Mouse (Mus musculus): ENCODE measurements around the gene Gm14325. TPM values are rescaled to one million over a fixed set of nuclear protein-coding genes. Genes with fewer than 3 reads are reported as not detected.
A peak's percentile ranks its signal among the peaks of the same experiment; 100 is the strongest.
"Not testable (repeated sequence)": the region's sequence is repeated elsewhere in the genome, so short reads cannot be mapped to it uniquely, and the experiment has no call there.

Gm14325 gene
- polyA plus RNA-seq (2014; fragmentation: Nextera tagmentation; extraction: Ambion mirVana), result 38.7 and 42.9 TPM in 2 replicates

GRCm38 (mm10) chr2:177839901-177840663 lies at the start of gene Gm14325:
Gm14325 (minus strand) TSS chr2:177840336.
- H3K4me3 ChIP-seq (replicated peaks; ENCODE audit: low read length), result peak within 1 kb of the TSS; percentile 32
- not testable (repeated sequence) for H3K4me1 ChIP-seq (replicated peaks; ENCODE audit: control insufficient read depth, insufficient read depth, low read length); H3K27me3 ChIP-seq (ENCODE audit: control insufficient read depth, insufficient read depth, low read length); H3K27ac ChIP-seq; ATAC-seq (ENCODE audit: low FRiP score); H3K9me3 ChIP-seq (ENCODE audit: control insufficient read depth, low read length); H3K36me3 ChIP-seq (replicated peaks; ENCODE audit: control insufficient read depth, insufficient read depth)
- H3K9ac ChIP-seq, result peak within 1 kb of the TSS; percentile 34; the same call in 1 of the 2 replicates
- H3K4me2 ChIP-seq (replicated peaks), result peak within 1 kb of the TSS; percentile 48
- 2% methylated on average over 13 of the region's 21 CpGs for WGBS
- DNase-seq (ENCODE audit: low spot score), result peak; percentile 73

- not testable (repeated sequence) for H3K27ac ChIP-seq; H3K4me2 ChIP-seq (replicated peaks); DNase-seq (ENCODE audit: low spot score); H3K4me1 ChIP-seq (replicated peaks; ENCODE audit: control insufficient read depth, insufficient read depth, low read length); H3K9ac ChIP-seq; H3K4me3 ChIP-seq (replicated peaks; ENCODE audit: low read length); H3K27me3 ChIP-seq (ENCODE audit: control insufficient read depth, insufficient read depth, low read length); ATAC-seq (ENCODE audit: low FRiP score); H3K9me3 ChIP-seq (ENCODE audit: control insufficient read depth, low read length); H3K36me3 ChIP-seq (replicated peaks; ENCODE audit: control insufficient read depth, insufficient read depth)
- 90% methylated on average over 14 of the region's 14 CpGs for WGBS
Observed at GRCm38 (mm10) chr2:177887743-177888142, 47.6 kb upstream of the Gm14325 start.

GRCm38 (mm10) chr2:177862254-177862653 lies 22.1 kb upstream of the Gm14325 start:
- DNase-seq (ENCODE audit: low spot score); H3K9me3 ChIP-seq (ENCODE audit: control insufficient read depth, low read length); ATAC-seq (ENCODE audit: low FRiP score); H3K27ac ChIP-seq; H3K4me1 ChIP-seq (replicated peaks; ENCODE audit: control insufficient read depth, insufficient read depth, low read length); H3K27me3 ChIP-seq (ENCODE audit: control insufficient read depth, insufficient read depth, low read length); H3K36me3 ChIP-seq (replicated peaks; ENCODE audit: control insufficient read depth, insufficient read depth); H3K4me3 ChIP-seq (replicated peaks; ENCODE audit: low read length); H3K4me2 ChIP-seq (replicated peaks); H3K9ac ChIP-seq: not testable (repeated sequence)
- WGBS, result 83% methylated on average over 2 of the region's 2 CpGs

- H3K4me2 ChIP-seq (replicated peaks); H3K9ac ChIP-seq; DNase-seq (ENCODE audit: low spot score); H3K4me3 ChIP-seq (replicated peaks; ENCODE audit: low read length); ATAC-seq (ENCODE audit: low FRiP score); H3K36me3 ChIP-seq (replicated peaks; ENCODE audit: control insufficient read depth, insufficient read depth); H3K27me3 ChIP-seq (ENCODE audit: control insufficient read depth, insufficient read depth, low read length); H3K4me1 ChIP-seq (replicated peaks; ENCODE audit: control insufficient read depth, insufficient read depth, low read length); H3K9me3 ChIP-seq (ENCODE audit: control insufficient read depth, low read length); H3K27ac ChIP-seq: not testable (repeated sequence)
- 90% methylated on average over 1 of the region's 1 CpGs for WGBS
Observed at GRCm38 (mm10) chr2:177843666-177844065, 3.5 kb upstream of the Gm14325 start.

- H3K27me3 ChIP-seq (ENCODE audit: control insufficient read depth, insufficient read depth, low read length); H3K36me3 ChIP-seq (replicated peaks; ENCODE audit: control insufficient read depth, insufficient read depth); H3K4me2 ChIP-seq (replicated peaks); H3K9me3 ChIP-seq (ENCODE audit: control insufficient read depth, low read length); H3K4me1 ChIP-seq (replicated peaks; ENCODE audit: control insufficient read depth, insufficient read depth, low read length); H3K27ac ChIP-seq; DNase-seq (ENCODE audit: low spot score); H3K4me3 ChIP-seq (replicated peaks; ENCODE audit: low read length); ATAC-seq (ENCODE audit: low FRiP score); H3K9ac ChIP-seq: not testable (repeated sequence)
Observed at GRCm38 (mm10) chr2:177836756-177837155, 3.4 kb downstream of the Gm14325 start.

- not testable (repeated sequence) for H3K36me3 ChIP-seq (replicated peaks; ENCODE audit: control insufficient read depth, insufficient read depth); DNase-seq (ENCODE audit: low spot score); H3K9ac ChIP-seq; H3K27ac ChIP-seq; ATAC-seq (ENCODE audit: low FRiP score); H3K4me2 ChIP-seq (replicated peaks); H3K4me3 ChIP-seq (replicated peaks; ENCODE audit: low read length); H3K4me1 ChIP-seq (replicated peaks; ENCODE audit: control insufficient read depth, insufficient read depth, low read length); H3K9me3 ChIP-seq (ENCODE audit: control insufficient read depth, low read length); H3K27me3 ChIP-seq (ENCODE audit: control insufficient read depth, insufficient read depth, low read length)
- WGBS, result 78% methylated on average over 5 of the region's 5 CpGs
Observed at GRCm38 (mm10) chr2:177835733-177836536, 4.2 kb downstream of the Gm14325 start.

GRCm38 (mm10) chr2:177821952-177822351 lies 18.2 kb downstream of the Gm14325 start:
- H3K4me1 ChIP-seq (replicated peaks; ENCODE audit: control insufficient read depth, insufficient read depth, low read length); H3K4me2 ChIP-seq (replicated peaks); ATAC-seq (ENCODE audit: low FRiP score); H3K9ac ChIP-seq; H3K36me3 ChIP-seq (replicated peaks; ENCODE audit: control insufficient read depth, insufficient read depth); H3K4me3 ChIP-seq (replicated peaks; ENCODE audit: low read length); H3K27me3 ChIP-seq (ENCODE audit: control insufficient read depth, insufficient read depth, low read length); H3K27ac ChIP-seq; H3K9me3 ChIP-seq (ENCODE audit: control insufficient read depth, low read length); DNase-seq (ENCODE audit: low spot score): not testable (repeated sequence)
- WGBS, result 60% methylated on average over 1 of the region's 5 CpGs

GRCm38 (mm10) chr2:177806170-177806569 lies 34.0 kb downstream of the Gm14325 start:
- not testable (repeated sequence) for H3K9ac ChIP-seq; H3K4me2 ChIP-seq (replicated peaks); H3K27me3 ChIP-seq (ENCODE audit: control insufficient read depth, insufficient read depth, low read length); ATAC-seq (ENCODE audit: low FRiP score); H3K9me3 ChIP-seq (ENCODE audit: control insufficient read depth, low read length); H3K27ac ChIP-seq; H3K4me3 ChIP-seq (replicated peaks; ENCODE audit: low read length); H3K4me1 ChIP-seq (replicated peaks; ENCODE audit: control insufficient read depth, insufficient read depth, low read length); H3K36me3 ChIP-seq (replicated peaks; ENCODE audit: control insufficient read depth, insufficient read depth); DNase-seq (ENCODE audit: low spot score)
- no CpG with 5 or more reads among the region's 2 CpGs for WGBS

GRCm38 (mm10) chr2:177787351-177787750 lies 52.8 kb downstream of the Gm14325 start:
- not testable (repeated sequence) for H3K9ac ChIP-seq; H3K27me3 ChIP-seq (ENCODE audit: control insufficient read depth, insufficient read depth, low read length); H3K4me1 ChIP-seq (replicated peaks; ENCODE audit: control insufficient read depth, insufficient read depth, low read length); H3K27ac ChIP-seq; H3K9me3 ChIP-seq (ENCODE audit: control insufficient read depth, low read length); ATAC-seq (ENCODE audit: low FRiP score); H3K4me3 ChIP-seq (replicated peaks; ENCODE audit: low read length); DNase-seq (ENCODE audit: low spot score); H3K4me2 ChIP-seq (replicated peaks); H3K36me3 ChIP-seq (replicated peaks; ENCODE audit: control insufficient read depth, insufficient read depth)
- WGBS, result 78% methylated on average over 1 of the region's 1 CpGs
